Mouse (Mus musculus) midbrain, embryonic 10.5 days (tissue): ENCODE results near the gene Decr2. TPM values are rescaled to one million over a fixed set of nuclear protein-coding genes. Genes with fewer than 3 reads are reported as not detected.
A peak's percentile ranks its signal among the peaks of the same experiment; 100 is the strongest.

Experiments used
- DNase-seq: peaks from one replicate; pipeline ENCODE4 v3.0.0-alpha.2; 2017; ENCODE audit warnings: low spot score
- H3K27ac ChIP-seq: fragments of 300-500 bp; sonication (generic); replicated peaks from 2 replicates; pipeline ENCODE4 v1.5.1; 2016; ENCODE audit warnings: mild to moderate bottlenecking
- H3K27me3 ChIP-seq: fragments of 300-500 bp; sonication (generic); 2 replicates; pipeline ENCODE4 v1.6.1; 2016; ENCODE audit warnings: low read depth, mild to moderate bottlenecking; ENCODE audit not compliant: poor library complexity, severe bottlenecking
- H3K36me3 ChIP-seq: fragments of 300-500 bp; sonication (generic); 2 replicates; pipeline ENCODE4 v1.6.1; 2016; ENCODE audit warnings: mild to moderate bottlenecking, moderate library complexity
- H3K4me1 ChIP-seq: fragments of 300-500 bp; sonication (generic); 2 replicates; pipeline ENCODE4 v1.6.1; 2016
- H3K4me3 ChIP-seq: fragments of 300-500 bp; sonication (generic); 2 replicates; pipeline ENCODE4 v1.5.1; 2016; ENCODE audit warnings: mild to moderate bottlenecking, moderate library complexity
- H3K9me3 ChIP-seq: fragments of 300-500 bp; sonication (generic); replicated peaks from 2 replicates; pipeline ENCODE4 v1.6.1; 2016; ENCODE audit warnings: mild to moderate bottlenecking
- WGBS: fragments of 180-500 bp; shearing (Covaris S2); methylation state at CpG from one replicate; pipeline ENCODE4 v1.1.7; 2016; 5-methylcytosine and 5-hydroxymethylcytosine counted together
- polyA plus RNA-seq: library from polyadenylated mRNA; unstranded; fragments of >200 nt; fragmentation: Nextera tagmentation; extraction: Ambion mirVana; gene quantifications from 2 replicates; pipeline ENCODE4 v1.2.1, GENCODE M21; 2016

Gene Decr2
- polyA plus RNA-seq, 1 experiment from 2014 or later = 27.8 TPM

DNA sequence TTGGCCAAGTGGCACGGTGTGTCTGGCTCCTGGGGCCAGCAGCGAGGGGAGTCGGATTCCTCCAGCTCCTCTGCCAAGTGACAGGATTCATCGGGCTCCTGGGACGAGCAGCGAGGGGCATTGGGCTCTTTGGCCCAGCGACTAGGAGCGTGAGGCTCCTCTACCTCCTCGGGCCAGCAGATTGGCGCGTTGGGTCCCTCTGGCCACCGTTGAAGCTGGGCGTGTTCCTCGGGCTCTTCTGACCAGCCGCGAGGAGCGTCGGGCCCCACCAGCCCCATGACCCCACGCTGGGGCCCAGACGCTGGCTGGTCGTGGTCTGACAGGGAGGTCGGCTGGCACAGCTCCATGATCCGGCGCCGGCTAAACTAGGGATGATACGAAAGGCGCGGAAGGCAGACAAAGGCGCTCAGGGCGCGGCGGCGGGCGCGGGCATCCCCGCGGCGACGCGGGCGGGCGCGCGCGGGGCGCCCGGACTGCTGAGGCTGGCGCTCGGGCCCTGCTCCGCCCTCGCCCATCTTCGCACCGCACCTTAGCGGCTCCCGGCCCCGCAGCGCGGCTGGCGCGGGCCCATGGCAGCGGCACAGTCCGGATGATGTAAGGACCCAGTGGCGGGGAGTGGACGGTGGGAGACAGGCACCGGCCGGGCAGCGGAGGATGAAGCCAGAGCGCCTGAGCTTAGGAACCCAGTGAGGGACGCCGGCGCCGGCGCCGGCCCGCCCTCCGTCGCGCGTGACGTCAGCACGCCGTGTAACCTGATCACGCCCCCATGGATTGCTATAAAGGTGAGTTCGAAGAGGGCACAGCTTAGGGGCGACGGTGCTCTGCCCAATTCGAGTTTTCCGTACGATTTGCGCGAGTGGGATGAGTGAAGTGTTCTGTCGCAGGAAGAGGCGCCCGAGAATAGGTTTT, 21.1 kb downstream of the Decr2 start, which contains the start of gene Rab11fip3:
Gene Rab11fip3 (minus strand): TSS at position 725 of the 909 bp plus-strand sequence.
- peak within 1 kb of the TSS; percentile 93 for H3K27ac ChIP-seq
- H3K36me3 ChIP-seq = peaks cover 25% of the 10 kb centered on the region
- under 1% methylated on average over 94 of the region's 94 CpGs for WGBS
- H3K4me1 ChIP-seq = peaks cover 53% of the 10 kb centered on the region
- peak within 1 kb of the TSS; percentile 85 for H3K4me3 ChIP-seq
- peak; percentile 91 for DNase-seq
- peaks cover 17% of the 10 kb centered on the region for H3K27me3 ChIP-seq
- no peaks in the 10 kb centered on the region for H3K9me3 ChIP-seq

DNA sequence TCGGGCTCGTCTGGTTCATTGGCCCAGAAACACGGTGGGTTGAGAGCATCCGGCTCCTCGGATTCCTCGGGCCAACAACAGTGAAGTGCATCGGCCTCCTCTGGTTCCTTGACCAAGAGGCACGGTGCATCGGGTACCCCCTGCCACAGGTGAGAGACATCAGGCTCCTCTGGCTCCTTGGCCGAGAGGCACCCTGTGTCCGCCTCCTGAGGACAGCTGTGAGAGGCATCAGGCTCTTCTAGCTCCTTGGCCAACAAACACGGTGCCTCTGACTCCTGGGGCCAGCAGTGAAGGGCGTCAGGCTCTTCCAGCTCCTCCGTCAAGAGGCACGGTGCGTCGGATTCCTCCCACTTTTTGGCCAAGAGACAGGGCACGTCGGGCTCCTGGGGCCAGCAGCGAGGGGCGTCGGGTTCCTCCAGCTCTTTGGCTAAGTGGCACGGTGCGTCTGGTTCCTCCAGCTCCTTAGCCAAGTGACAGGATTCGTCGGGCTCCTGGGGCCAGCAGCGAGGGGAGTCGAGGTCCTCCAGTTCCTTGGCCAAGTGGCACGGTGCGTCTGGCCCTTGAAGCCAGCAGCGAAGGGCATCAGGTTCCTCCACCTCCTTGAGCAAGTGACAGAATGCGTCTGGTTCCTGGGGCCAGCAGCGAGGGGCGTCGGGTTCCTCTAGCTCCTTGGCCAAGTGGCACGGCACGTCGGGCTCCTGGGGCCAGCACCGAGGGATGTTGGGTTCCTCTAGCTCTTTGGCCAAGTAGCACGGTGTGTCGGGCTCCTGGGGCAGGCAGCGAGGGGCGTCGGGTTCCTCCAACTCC, 21.9 kb downstream of the Decr2 start:
- WGBS = 3% methylated on average over 44 of the region's 44 CpGs
- H3K4me1 ChIP-seq = peaks cover 53% of the 10 kb centered on the region
- H3K27ac ChIP-seq = peak overlapping the region; percentile 93

DNA sequence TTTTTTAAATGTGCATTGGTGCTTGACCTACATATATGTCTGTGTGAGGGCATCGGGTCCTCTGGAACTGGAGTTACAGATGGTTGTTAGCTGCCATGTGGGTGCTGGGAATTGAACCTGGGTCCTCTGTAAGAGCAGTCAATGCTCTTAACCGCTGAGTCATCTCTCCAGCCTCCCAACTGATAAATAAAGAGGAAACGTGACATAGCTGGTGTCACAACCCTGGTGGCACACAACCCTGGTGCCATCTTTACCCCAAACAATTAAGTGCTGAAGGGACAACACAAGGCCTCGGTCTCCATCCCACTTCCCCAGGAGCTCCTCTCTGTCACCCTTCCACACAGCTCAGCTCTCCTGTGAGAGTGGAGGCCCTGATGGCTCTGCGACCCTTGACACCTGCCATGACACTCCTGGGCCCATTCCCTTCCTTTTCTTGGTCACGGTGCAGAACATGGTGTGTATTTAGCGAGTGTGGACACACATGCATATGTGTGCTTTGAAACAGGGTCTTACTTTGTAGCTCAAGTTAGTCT, 23.6 kb downstream of the Decr2 start:
- 89% methylated on average over 7 of the region's 7 CpGs for WGBS
- H3K36me3 ChIP-seq = peaks cover 50% of the 10 kb centered on the region
- H3K9me3 ChIP-seq = no peaks in the 10 kb centered on the region
- DNase-seq = no peak
- H3K27ac ChIP-seq = no peak overlapping the region
- peaks cover 17% of the 10 kb centered on the region for H3K27me3 ChIP-seq
- peak overlapping the region; percentile 85 for H3K4me3 ChIP-seq
- peaks cover 56% of the 10 kb centered on the region for H3K4me1 ChIP-seq

More for the DNA sequence above, 21.9 kb downstream of the Decr2 start:
- peaks cover 34% of the 10 kb centered on the region for H3K36me3 ChIP-seq
- no peaks in the 10 kb centered on the region for H3K9me3 ChIP-seq
- H3K4me3 ChIP-seq = peak overlapping the region; percentile 85
- H3K27me3 ChIP-seq = peaks cover 17% of the 10 kb centered on the region
- DNase-seq = no peak

DNA sequence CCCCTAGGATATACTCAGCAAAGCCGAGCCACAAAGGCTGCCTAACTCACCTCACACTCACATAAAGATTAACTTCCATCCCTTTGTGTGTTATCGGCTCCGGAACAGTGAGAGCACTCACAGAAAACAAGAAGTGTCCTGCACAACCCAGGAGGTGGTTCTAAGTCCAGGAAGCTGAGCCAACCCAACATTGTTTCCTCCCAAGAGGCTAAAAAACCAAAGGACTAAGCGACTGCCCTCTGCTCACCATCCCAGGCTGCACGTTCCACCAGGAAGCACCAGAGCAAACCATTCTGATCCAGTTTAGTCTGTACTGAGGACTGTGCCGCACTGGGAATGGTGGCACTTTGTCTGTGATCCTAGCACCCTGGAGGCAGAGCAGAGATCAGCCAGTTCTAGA, 25.2 kb downstream of the Decr2 start:
- Histone ChIP-seq H3K4me3 (peak overlapping the region; percentile 11; the same call in 1 of the 2 replicates), H3K27ac (no peak overlapping the region), H3K27me3 (peaks cover 2% of the 10 kb centered on the region; the same call in 1 of the 2 replicates), H3K36me3 (peaks cover 59% of the 10 kb centered on the region), H3K9me3 (no peaks in the 10 kb centered on the region), H3K4me1 (peaks cover 53% of the 10 kb centered on the region)
- no peak for DNase-seq
- 86% methylated on average over 6 of the region's 6 CpGs for WGBS

DNA sequence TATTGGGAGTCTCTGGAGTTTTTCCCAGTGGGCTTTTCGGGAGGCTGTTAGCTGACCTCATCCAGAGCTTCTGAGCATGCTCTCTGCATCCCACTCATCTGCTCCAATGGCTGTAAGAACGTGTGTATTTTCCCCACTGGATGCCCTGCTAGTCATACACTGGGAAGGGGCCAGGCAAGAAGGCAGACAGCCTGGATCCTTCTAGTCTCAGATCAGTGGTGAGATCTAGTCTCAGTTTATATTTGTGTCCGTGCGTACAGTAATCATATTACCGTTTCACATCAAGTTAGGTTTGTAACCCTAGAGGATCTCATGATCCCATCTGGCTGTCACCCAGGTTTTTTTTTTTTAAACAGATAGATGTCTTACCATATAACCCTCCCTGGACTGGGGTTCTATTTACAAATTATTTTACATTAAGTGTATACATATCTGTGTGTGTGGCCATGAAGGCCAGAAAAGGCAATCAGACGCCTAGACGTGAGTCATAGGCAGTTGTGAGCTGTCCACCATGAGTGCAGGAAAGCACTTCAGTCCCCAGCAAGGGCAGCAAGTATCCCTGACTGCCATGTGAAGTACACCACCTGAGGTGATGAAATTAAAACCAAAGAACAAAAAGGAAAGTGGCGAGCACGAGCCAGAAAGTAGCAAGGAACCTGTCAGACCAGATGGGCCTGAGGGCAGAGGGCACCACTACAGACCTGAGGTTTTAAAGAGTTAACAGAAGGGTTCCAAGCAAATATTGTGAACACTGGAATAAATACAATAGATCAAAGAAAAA, 32.2 kb downstream of the Decr2 start:
- Histone ChIP-seq H3K9me3 (no peaks in the 10 kb centered on the region), H3K4me1 (peaks cover 15% of the 10 kb centered on the region), H3K27me3 (no peaks in the 10 kb centered on the region), H3K27ac (no peak overlapping the region), H3K4me3 (no peak overlapping the region), H3K36me3 (peaks cover 90% of the 10 kb centered on the region)
- no peak for DNase-seq
- WGBS = 86% methylated on average over 9 of the region's 9 CpGs

DNA sequence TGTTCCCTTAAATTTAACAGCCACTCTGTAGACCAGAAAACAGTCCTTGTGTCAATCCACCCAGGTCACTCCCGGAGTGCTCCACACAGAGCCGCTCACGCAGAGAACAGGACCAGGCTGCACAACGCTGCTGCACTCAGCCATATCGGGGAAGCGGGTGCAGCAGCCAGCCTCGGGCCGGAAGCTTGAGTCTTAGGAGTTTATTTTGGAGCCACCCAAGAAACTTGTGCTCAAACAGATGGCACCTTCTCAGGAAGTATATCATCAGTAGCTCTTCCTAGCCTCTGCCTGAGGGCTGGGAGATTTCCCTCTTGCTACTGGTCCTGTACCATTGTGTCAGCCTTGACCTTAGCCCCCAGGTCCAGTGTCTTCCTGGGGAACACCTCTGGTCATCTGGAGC, 32.9 kb downstream of the Decr2 start:
- no peak overlapping the region for H3K27ac ChIP-seq
- H3K36me3 ChIP-seq = peaks cover 89% of the 10 kb centered on the region
- no peak overlapping the region for H3K4me3 ChIP-seq
- no peaks in the 10 kb centered on the region for H3K9me3 ChIP-seq
- no peak for DNase-seq
- 88% methylated on average over 8 of the region's 8 CpGs for WGBS
- no peaks in the 10 kb centered on the region for H3K27me3 ChIP-seq
- H3K4me1 ChIP-seq = peaks cover 11% of the 10 kb centered on the region

DNA sequence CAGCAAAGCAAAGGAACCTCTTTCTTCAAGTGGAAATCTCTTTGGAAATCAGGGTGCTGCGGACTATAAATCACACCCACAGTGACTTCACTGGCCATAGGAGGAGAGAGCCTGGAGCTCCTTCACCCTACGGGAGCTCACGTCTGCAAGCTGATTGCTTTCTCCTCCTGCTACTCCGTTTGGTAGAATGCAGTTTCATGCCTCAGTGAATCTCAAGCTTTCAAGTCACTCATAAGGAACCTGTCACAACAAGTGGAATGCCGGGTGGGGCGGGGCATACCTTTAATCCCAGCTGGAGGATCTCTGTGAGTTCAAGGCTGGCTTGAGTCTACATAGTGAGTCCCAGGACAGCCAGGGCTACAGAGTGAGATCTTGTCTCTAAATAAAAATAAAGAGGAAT, 35.0 kb downstream of the Decr2 start:
- no peak for DNase-seq
- Histone ChIP-seq H3K36me3 (peaks cover 95% of the 10 kb centered on the region), H3K4me1 (peaks cover 11% of the 10 kb centered on the region), H3K9me3 (no peaks in the 10 kb centered on the region), H3K27ac (no peak overlapping the region), H3K4me3 (no peak overlapping the region), H3K27me3 (no peaks in the 10 kb centered on the region)
- 57% methylated on average over 6 of the region's 6 CpGs for WGBS

DNA sequence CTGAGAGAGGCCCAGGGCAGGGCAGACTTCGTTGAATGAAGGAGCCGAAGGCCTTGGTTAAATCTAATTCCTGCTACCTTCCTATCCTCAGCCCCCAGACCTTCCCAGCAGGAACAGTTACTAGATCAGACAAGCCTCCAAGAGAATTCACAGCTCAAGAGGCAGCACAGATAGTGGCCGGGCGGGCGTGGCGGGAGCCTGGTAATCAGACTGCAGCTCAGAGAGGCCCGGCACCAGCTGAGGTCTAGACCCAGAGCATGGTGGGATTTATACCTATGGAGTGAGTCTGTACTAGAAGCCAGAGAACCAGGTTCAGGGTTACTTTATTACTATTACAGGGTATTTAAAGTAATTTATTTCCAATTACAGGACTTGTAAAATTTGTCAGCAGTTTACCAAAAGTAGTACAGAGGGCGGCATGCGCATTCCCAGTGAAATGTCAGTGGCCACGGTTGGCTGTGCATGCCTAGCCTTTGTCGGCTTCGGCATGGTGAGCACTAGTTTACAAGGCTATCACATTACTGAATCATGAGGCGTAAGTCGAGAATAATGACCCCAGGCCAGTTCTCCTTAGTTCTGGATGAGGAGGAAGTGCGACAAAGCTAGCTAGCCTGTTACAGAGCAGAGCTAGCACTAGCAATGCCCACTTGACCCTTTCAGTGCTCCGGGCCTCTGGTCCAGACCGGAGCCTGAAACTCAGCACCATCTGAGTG, 35.8 kb downstream of the Decr2 start:
- H3K36me3 ChIP-seq = peaks cover 91% of the 10 kb centered on the region
- peaks cover 11% of the 10 kb centered on the region for H3K4me1 ChIP-seq
- H3K27me3 ChIP-seq = no peaks in the 10 kb centered on the region
- H3K9me3 ChIP-seq = no peaks in the 10 kb centered on the region
- no peak overlapping the region for H3K4me3 ChIP-seq
- 76% methylated on average over 17 of the region's 17 CpGs for WGBS
- no peak overlapping the region for H3K27ac ChIP-seq
- no peak for DNase-seq

DNA sequence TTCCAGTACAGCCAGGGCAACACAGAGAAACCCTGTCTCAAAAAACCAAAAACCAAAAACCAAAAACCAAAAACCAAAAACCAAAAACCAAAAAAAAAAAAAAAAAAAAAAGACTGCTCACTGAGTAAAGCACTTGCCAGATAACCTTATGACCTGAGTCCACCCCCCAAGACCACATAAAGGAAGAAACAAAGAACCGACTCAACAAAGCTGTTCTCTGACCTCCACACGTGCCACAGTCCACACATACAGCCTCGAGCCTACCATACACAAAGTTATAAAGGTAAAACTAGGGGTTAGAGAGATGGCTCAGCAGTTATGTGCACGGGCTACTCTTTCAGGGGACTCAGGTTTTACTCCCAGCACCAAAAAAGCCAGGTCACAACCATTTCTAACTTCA, 37.4 kb downstream of the Decr2 start:
- H3K9me3 ChIP-seq = no peaks in the 10 kb centered on the region
- WGBS = 89% methylated on average over 4 of the region's 4 CpGs
- peaks cover 87% of the 10 kb centered on the region for H3K36me3 ChIP-seq
- no peak overlapping the region for H3K27ac ChIP-seq
- no peaks in the 10 kb centered on the region for H3K27me3 ChIP-seq
- DNase-seq = no peak
- no peak overlapping the region for H3K4me3 ChIP-seq
- peaks cover 11% of the 10 kb centered on the region for H3K4me1 ChIP-seq

DNA sequence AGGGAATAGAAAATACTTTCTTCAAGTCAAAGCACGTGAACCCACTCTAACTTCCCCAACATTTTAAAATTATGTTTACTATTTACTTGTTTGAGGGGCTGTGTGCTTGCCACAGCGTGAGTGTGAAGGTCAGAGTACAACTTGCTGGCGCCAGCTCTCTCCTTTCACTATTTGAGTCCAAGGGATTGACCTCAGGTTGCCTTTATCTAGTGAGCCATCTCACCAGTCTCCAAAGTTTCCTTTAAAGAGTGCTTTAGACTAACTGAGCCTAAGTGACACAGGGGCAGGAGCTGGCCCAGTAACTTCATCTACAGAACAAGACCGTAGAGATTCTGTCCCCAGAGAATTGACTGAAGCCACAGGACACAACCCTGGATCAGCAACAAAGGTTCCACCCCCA, 38.1 kb downstream of the Decr2 start:
- H3K9me3 ChIP-seq = no peaks in the 10 kb centered on the region
- peaks cover 11% of the 10 kb centered on the region for H3K4me1 ChIP-seq
- H3K4me3 ChIP-seq = no peak overlapping the region
- H3K27me3 ChIP-seq = no peaks in the 10 kb centered on the region
- H3K36me3 ChIP-seq = peaks cover 81% of the 10 kb centered on the region
- H3K27ac ChIP-seq = no peak overlapping the region
- 93% methylated on average over 4 of the region's 4 CpGs for WGBS
- DNase-seq = no peak

DNA sequence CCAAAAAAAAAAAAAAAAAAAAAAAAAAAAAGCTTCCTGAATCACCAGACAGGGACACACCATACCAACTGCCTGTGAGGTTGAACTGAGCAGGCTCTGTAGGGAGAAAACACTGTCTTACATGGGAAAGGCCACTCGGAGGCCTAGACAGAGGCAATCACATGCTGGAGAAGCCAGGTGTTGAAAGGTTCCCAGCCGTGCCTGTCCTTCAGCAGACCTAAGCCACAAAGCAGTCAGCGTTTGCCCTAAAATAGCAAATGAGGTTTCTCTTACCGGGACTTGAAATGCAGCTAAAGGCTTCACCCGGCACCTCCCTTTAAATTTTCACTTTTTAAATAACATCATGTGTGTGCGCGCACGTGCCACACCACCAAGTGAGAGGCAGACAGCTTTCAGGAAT, 42.0 kb downstream of the Decr2 start:
- H3K9me3 ChIP-seq = no peaks in the 10 kb centered on the region
- H3K27ac ChIP-seq = no peak overlapping the region
- H3K27me3 ChIP-seq = no peaks in the 10 kb centered on the region
- no peak for DNase-seq
- H3K36me3 ChIP-seq = peaks cover 43% of the 10 kb centered on the region
- H3K4me3 ChIP-seq = no peak overlapping the region
- 94% methylated on average over 8 of the region's 8 CpGs for WGBS
- H3K4me1 ChIP-seq = peaks cover 15% of the 10 kb centered on the region
